Mouse (Mus musculus): Measurements from ENCODE around the gene Prrt1. TPM values are rescaled to one million over a fixed set of nuclear protein-coding genes. Genes with fewer than 3 reads are reported as not detected.

Prrt1 gene
- polyA plus RNA-seq, 1 experiment from 2014 or later: 0.05 TPM

- 43% methylated on average over 12 of the region's 12 CpGs for WGBS (ENCODE audit: insufficient replicate concordance)
- H3K4me2 ChIP-seq (ENCODE audit: low read depth, low read length): no peak overlapping the region
- peaks cover 6% of the 10 kb centered on the region for H3K4me1 ChIP-seq (ENCODE audit: insufficient read depth)
- no peak overlapping the region for H3K9ac ChIP-seq (replicated peaks)
- DNase-seq (no peak), ATAC-seq (no peak)
- TF ChIP-seq CTCF (IDR thresholded peaks at IDR 0.05; ENCODE audit: low read depth): no peak
- no peak for TF ChIP-seq EP300 (IDR thresholded peaks at IDR 0.05; ENCODE audit: low read depth)
- peaks cover 2% of the 10 kb centered on the region; the same call in 1 of the 2 replicates for H3K36me3 ChIP-seq (replicated peaks; ENCODE audit: insufficient read depth, low read length)
- H3K27me3 ChIP-seq (ENCODE audit: insufficient read depth, low read length): peaks cover 32% of the 10 kb centered on the region
- no peak overlapping the region for H3K27ac ChIP-seq (ENCODE audit: low read depth)
- H3K4me3 ChIP-seq (ENCODE audit: low read depth, low read length): no peak overlapping the region
- no peaks in the 10 kb centered on the region for H3K9me3 ChIP-seq (ENCODE audit: low read length)
Observed at GRCm38 (mm10) chr17:34659181-34659896, 30.0 kb downstream of the Prrt1 start.

- no peaks in the 10 kb centered on the region for H3K36me3 ChIP-seq (replicated peaks; ENCODE audit: insufficient read depth, low read length)
- peaks cover 32% of the 10 kb centered on the region for H3K27me3 ChIP-seq (ENCODE audit: insufficient read depth, low read length)
- no peaks in the 10 kb centered on the region for H3K9me3 ChIP-seq (ENCODE audit: low read length)
- ATAC-seq (no peak), DNase-seq (no peak)
- no peak overlapping the region for H3K4me3 ChIP-seq (ENCODE audit: low read depth, low read length)
- TF ChIP-seq CTCF (IDR thresholded peaks at IDR 0.05; ENCODE audit: low read depth): no peak
- no peak for TF ChIP-seq EP300 (IDR thresholded peaks at IDR 0.05; ENCODE audit: low read depth)
- no peak overlapping the region for H3K9ac ChIP-seq (replicated peaks)
- peaks cover 6% of the 10 kb centered on the region for H3K4me1 ChIP-seq (ENCODE audit: insufficient read depth)
- WGBS (ENCODE audit: insufficient replicate concordance): 62% methylated on average over 3 of the region's 3 CpGs
- no peak overlapping the region for H3K4me2 ChIP-seq (ENCODE audit: low read depth, low read length)
- H3K27ac ChIP-seq (ENCODE audit: low read depth): no peak overlapping the region
Observed at GRCm38 (mm10) chr17:34659897-34660214, 30.5 kb downstream of the Prrt1 start.

GRCm38 (mm10) chr17:34660259-34660820 is 31.0 kb downstream of the Prrt1 start:
- Histone ChIP-seq H3K9me3 (ENCODE audit: low read length) (no peaks in the 10 kb centered on the region), H3K27me3 (ENCODE audit: insufficient read depth, low read length) (peaks cover 32% of the 10 kb centered on the region), H3K27ac (ENCODE audit: low read depth) (0 out of 2 replicates have a peak overlapping the region, but pooled peaks have one; percentile 16), H3K9ac (replicated peaks) (no peak overlapping the region), H3K36me3 (replicated peaks; ENCODE audit: insufficient read depth, low read length) (no peaks in the 10 kb centered on the region), H3K4me1 (ENCODE audit: insufficient read depth) (peaks cover 3% of the 10 kb centered on the region), H3K4me2 (ENCODE audit: low read depth, low read length) (no peak overlapping the region), H3K4me3 (ENCODE audit: low read depth, low read length) (no peak overlapping the region)
- TF ChIP-seq CTCF (IDR thresholded peaks at IDR 0.05; ENCODE audit: low read depth) (no peak), EP300 (IDR thresholded peaks at IDR 0.05; ENCODE audit: low read depth) (no peak)
- WGBS (ENCODE audit: insufficient replicate concordance): 39% methylated on average over 11 of the region's 11 CpGs
- ATAC-seq: no peak
- DNase-seq: no peak

- no peak overlapping the region for H3K4me3 ChIP-seq (ENCODE audit: low read depth, low read length)
- H3K27me3 ChIP-seq (ENCODE audit: insufficient read depth, low read length): peaks cover 32% of the 10 kb centered on the region
Observed at GRCm38 (mm10) chr17:34661121-34661591, 31.8 kb downstream of the Prrt1 start.

GRCm38 (mm10) chr17:34662468-34662867 is 33.1 kb downstream of the Prrt1 start:
- no peak for ATAC-seq
- Histone ChIP-seq H3K27ac (ENCODE audit: low read depth) (no peak overlapping the region), H3K27me3 (ENCODE audit: insufficient read depth, low read length) (peaks cover 30% of the 10 kb centered on the region), H3K9me3 (ENCODE audit: low read length) (no peaks in the 10 kb centered on the region), H3K4me2 (ENCODE audit: low read depth, low read length) (no peak overlapping the region), H3K4me1 (ENCODE audit: insufficient read depth) (no peaks in the 10 kb centered on the region), H3K4me3 (ENCODE audit: low read depth, low read length) (no peak overlapping the region), H3K9ac (replicated peaks) (no peak overlapping the region), H3K36me3 (replicated peaks; ENCODE audit: insufficient read depth, low read length) (no peaks in the 10 kb centered on the region)
- DNase-seq: no peak
- WGBS (ENCODE audit: insufficient replicate concordance): 70% methylated on average over 1 of the region's 1 CpGs
- TF ChIP-seq EP300 (IDR thresholded peaks at IDR 0.05; ENCODE audit: low read depth): no peak
- TF ChIP-seq CTCF (IDR thresholded peaks at IDR 0.05; ENCODE audit: low read depth): no peak

More at GRCm38 (mm10) chr17:34661121-34661591, 31.8 kb downstream of the Prrt1 start:
- WGBS (ENCODE audit: insufficient replicate concordance): 6% methylated on average over 18 of the region's 19 CpGs
- Histone ChIP-seq H3K9me3 (ENCODE audit: low read length) (no peaks in the 10 kb centered on the region), H3K27ac (ENCODE audit: low read depth) (0 out of 2 replicates have a peak overlapping the region, but pooled peaks have one; percentile 12), H3K4me1 (ENCODE audit: insufficient read depth) (peaks cover under 1% of the 10 kb centered on the region; the same call in 1 of the 2 replicates), H3K36me3 (replicated peaks; ENCODE audit: insufficient read depth, low read length) (no peaks in the 10 kb centered on the region), H3K4me2 (ENCODE audit: low read depth, low read length) (peak overlapping the region; percentile 11; the same call in 1 of the 2 replicates), H3K9ac (replicated peaks) (no peak overlapping the region; the same call in 1 of the 2 replicates)
- TF ChIP-seq CTCF (IDR thresholded peaks at IDR 0.05; ENCODE audit: low read depth): no peak
- TF ChIP-seq EP300 (IDR thresholded peaks at IDR 0.05; ENCODE audit: low read depth): 0 out of 2 replicates have a peak, but pooled peaks have one; percentile 9
- ATAC-seq: peak; percentile 63
- DNase-seq: no peak

- 71% methylated on average over 8 of the region's 8 CpGs for WGBS (ENCODE audit: insufficient replicate concordance)
- Histone ChIP-seq H3K27me3 (ENCODE audit: insufficient read depth, low read length) (peaks cover 29% of the 10 kb centered on the region), H3K4me3 (ENCODE audit: low read depth, low read length) (no peak overlapping the region), H3K4me2 (ENCODE audit: low read depth, low read length) (no peak overlapping the region), H3K27ac (ENCODE audit: low read depth) (no peak overlapping the region), H3K36me3 (replicated peaks; ENCODE audit: insufficient read depth, low read length) (no peaks in the 10 kb centered on the region), H3K4me1 (ENCODE audit: insufficient read depth) (no peaks in the 10 kb centered on the region), H3K9me3 (ENCODE audit: low read length) (no peaks in the 10 kb centered on the region), H3K9ac (replicated peaks) (no peak overlapping the region)
- DNase-seq: no peak
- TF ChIP-seq CTCF (IDR thresholded peaks at IDR 0.05; ENCODE audit: low read depth): no peak
- TF ChIP-seq EP300 (IDR thresholded peaks at IDR 0.05; ENCODE audit: low read depth): no peak
- ATAC-seq: no peak
Observed at GRCm38 (mm10) chr17:34662978-34663377, 33.6 kb downstream of the Prrt1 start.
